Mouse (Mus musculus) testis, postnatal 14 days (tissue): ENCODE results near the gene Hipk1.
"Not testable (repeated sequence)": the region's sequence is repeated elsewhere in the genome, so short reads cannot be mapped to it uniquely, and the experiment has no call there.

Source experiments
- DNase-seq: peaks from one replicate; pipeline ENCODE4 v3.0.0; 2021; ENCODE audit warnings: low spot score

Hipk1 gene

DNA sequence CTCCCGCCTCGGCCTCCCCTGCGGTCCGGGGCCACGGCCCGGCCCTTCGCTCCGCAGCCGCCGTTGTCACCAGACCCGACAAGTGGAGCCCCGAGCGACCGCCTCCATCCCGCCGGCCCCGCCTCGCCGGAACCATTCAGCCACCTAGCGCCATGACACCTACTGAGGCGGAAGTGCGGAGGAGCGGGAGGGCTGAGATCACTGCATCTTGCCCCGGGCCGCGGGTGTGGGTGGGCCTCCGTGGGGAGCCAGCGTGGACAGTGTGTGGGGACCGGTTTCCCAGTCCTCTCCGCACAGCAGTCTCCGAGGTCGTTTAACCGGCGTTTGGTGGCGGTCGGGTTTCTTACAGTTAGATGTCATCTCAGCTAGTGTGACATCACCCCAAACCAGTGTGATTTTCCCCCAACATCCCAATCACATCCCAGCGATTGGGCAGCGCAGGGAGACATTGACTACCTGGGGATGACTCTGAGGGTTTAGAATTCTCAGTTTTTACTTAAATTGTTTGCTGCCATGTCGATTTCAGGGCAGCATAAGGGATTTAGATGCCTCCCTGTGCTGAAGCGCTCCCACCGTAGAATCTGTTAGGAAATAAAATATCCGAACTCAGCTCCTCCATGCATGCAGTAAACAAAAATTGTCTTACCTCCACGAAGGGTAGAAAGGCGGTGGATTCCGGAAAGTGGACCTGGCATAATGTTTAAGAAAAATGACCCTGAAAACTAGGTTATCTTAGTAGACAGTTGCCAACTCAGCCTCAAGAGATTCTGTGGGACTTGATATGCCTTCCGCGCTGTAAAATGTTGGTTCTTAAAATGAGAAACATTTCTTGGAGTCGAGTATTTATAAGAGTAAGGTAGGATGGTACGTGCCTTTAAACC lies at the start of gene Hipk1:
Gene Hipk1, minus strand, starts transcription at position 334 of the 881 bp plus-strand sequence.
- DNase-seq: peak; percentile 92

DNA sequence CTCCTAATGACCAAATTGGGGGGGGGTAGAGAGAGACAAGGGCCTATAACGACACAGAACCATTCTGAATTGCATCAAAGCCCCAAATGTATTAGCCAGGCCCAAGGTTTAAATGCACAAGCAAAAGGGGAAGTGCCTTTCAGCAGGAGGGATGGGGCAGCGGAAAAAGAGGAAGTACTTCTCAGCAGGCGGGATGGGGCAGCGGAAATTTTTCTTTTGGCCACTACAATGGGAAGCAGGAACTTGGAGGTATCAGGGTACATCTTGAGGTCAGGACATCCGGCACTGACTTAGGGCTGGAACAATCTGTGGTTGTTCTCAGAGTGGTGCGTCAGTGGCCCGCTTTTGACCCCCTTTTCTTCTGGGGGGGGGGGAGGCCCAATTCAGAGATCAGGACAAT lies 49.6 kb upstream of the Hipk1 start:
- DNase-seq: not testable (repeated sequence)

DNA sequence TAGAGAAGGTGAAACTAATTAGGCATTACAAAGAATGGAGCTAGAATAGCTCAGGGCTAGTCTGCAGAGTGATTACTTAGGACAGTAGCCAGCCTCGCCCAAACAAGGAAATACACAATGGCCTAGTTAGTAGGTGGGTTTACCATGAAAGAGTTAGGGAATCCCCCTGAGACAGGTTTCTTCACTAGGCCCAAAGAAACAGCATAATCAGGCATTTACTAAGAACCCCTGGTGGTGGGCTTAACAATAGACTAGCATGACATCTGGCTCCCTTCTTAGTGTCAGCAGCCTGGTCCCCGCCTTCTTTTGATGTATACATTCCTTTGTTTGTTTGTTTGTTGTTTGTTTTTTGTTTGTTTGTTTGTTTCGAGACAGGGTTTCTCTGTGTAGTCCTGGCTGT lies 48.8 kb upstream of the Hipk1 start:
- not testable (repeated sequence) for DNase-seq

DNA sequence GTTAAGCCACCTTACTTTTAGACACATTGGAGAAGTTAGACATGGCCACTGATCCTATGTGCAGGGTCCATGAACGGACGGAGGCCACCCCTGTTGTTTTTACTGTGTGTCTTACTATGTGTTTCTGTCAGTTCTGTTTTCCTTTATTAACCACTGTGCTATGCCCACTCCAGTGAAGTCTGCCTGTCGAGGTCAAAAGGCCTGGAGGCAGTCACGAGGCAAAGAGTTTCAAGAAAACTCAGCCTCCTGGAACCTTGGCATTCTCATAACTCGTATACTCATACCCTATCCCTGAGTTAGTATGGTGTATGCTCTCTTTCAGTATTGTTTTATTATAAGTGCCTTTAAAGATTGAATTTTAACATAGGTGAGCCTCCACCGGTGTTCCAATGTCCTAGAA lies 48.3 kb upstream of the Hipk1 start:
- no peak for DNase-seq

DNA sequence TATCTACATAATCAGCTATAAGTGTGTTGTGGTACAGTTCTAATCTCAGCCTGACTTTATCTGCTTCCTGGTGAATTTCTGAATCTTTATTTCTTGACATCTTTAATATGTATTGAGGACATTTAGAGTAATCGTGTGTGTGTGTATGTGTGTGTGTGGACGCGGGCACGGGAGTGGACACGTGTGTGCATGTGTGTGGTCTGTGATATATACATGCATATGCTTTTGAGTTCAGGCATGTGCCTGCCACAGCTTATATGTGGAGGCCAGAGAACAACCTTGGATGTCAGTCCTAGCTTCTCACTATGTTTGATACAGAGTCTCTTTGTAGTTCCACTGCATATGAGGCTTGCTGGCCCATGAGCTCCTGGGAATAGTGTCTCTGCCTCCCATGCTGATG lies 45.1 kb upstream of the Hipk1 start:
- DNase-seq: no peak

DNA sequence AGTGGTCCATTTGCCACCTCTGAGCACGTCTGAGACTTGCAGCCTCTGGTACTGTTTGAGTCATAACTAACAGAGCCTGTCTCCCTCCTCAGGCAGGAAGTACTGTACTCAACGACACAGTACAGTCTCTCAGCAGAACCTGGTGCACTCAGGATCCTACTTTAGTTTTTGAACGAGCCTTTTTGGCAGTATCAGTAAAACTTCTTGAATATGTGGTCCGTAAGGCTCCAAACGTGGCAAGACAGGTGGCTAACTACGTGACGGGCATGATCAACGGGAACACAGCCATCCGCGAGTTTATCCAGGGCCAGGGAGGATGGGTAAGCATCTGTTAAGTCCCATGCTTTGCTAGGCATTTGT lies 44.6 kb upstream of the Hipk1 start:
- DNase-seq: no peak

DNA sequence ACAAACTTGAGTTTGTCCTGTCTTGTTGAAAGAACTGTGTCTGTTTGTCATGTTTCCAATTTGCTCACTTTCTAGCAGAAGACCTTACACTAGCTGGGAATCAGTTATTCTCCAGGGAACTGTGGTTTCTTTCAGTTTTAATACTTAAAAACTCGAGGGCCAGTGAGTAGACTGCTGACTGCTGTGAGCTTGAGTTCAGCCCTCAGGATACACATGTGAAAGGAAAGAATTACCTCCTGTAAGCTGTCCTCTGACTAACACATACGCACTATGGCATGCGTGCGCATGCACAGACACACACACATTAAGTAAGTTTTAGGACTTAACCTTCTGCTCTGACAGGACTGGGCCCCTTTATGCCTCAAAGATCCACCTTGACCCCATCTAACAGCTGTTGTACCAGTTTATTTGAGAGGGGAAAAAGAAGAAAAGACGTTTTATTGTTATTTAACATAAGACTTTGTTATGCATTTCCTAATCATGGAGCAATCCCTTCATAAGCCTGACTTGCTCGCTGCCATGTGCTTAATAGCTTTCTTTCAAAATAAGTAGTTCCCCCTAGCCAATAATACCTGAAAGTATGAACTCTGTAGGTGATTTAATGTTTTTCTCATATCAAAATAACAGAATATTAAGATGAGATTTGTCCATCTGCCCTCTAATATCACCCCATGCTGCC lies 44.0 kb upstream of the Hipk1 start:
- DNase-seq: no peak

DNA sequence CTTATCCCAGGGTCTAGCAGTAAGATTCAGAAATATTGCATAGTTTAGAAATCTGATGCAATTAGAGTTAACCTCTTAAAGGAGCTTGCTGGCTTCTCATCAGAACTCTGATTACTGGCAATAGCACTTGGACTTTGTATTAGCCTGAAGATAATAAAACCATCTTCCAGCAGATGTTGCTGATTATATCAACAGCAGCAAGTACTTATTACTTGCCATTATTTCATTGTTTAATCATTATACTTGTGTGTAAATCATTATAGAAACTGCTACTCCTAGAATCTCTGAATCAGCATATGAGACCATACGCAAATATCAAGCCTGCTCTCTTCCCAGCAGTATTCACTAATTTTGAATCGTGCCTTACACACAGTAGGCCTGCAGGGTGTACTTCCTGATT lies 42.6 kb upstream of the Hipk1 start:
- no peak for DNase-seq

DNA sequence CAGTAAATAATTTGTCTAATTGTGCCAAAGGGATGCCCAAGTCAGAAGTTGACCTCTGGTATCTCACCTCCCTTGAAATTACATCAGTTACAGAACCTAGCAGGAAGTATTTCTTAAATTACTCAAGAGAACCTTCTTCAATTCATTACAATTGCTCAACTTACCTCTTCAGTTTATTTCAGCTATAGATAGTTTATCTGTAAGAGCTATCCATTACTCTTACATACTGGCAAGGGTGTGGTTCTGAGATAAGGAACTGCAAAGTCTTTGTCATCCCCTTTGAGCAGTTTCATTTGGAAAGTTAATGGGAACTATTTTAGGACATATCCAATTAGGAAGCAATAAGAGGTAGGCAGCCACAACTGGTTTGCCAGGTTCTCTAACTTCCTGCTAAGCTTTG lies 41.1 kb upstream of the Hipk1 start, which contains the start of gene Bcl2l15:
Gene Bcl2l15, plus strand, starts transcription at position 176 of the 400 bp plus-strand sequence.
- no peak for DNase-seq

DNA sequence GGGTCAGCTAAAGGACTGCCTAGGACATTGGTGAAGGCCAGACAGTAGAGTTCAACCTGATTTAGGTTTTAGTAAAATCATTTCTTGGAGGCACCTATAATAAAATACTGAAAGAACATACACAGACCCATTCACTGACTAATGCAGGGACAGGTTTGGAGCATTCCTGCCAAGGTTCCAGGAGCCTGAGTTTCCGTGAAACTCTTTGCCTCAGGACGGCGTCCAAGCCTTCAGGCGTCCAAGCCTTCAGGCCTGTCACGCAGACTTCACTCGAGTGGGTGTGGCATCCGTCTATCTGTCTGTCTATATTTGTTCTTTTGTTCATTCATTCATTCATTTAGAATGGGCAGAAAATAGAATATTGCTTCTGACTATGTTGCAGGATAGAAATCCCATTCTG lies 39.8 kb upstream of the Hipk1 start:
- DNase-seq: no peak

DNA sequence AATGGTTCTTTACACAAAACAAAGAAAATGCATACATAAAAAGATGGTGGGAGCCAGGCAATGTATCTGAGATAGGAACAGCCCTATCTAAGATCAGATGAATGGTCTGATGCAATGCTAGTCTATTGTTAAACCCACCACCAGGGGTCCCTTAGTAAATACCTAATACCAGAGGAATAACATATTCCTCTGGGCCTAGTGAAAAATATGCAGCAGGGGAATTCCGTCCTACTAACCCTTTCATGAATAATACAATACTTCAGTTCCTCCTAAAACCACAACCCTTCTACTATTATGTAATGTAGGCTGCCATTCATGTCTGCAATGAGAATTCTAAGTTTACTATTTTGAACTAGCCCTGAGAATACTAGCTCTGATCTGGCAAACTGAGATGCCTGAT lies 39.3 kb upstream of the Hipk1 start:
- not testable (repeated sequence) for DNase-seq

DNA sequence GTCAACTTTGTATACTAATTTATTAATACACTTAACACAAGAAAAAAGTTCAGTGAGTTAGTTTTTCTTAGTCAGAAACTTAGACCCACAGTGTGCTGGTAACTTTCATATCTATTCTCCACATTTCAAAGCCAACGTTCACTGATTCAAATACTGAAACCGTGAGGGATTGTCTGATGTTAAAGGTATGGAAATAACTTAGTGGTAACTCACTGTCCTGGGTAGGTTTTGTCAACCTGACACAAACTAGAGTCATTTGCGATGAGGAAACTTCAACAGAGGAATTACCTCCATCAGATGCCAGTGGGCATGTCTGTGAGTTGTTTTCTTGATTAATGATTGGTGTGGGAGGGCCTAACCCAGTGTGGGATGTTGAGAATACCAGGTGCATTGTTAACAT lies 37.7 kb upstream of the Hipk1 start:
- no peak for DNase-seq

DNA sequence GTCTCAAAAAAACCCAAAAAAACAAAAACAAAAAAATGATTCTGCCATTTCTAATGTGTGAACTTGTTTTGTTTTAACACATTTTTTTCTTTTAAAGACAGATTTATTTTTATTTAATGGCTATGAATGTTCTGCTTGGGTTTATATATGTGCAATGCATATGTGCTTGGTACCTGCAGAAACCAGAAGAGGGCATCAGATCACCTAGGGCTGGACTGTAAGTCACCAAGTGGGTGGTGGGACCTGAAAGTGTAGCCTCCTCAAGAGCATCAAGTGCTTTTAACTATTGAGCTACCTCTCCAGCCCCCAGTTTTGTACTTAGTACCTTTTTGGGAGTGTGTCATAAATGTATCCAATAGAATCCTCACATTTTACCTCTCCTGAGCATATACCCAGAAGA lies 36.2 kb upstream of the Hipk1 start:
- DNase-seq: no peak

DNA sequence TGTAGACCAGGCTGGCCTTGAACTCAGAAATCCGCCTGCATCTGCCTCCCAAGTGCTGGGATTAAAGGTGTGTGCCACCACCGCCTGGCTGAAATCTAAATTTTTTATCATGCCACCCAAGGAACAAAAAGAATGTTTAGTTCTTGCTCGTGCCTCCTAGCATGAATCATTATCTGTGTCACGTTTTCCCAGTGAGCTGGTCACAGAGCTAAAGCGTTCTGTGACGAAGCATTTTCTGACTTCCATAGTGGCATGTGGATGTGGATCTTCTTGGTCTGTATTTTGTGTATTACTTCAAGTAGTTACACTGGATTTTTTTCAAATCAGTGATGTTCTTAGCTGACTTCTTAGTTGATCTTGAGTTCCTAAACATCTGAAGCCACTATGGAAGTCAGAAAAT lies 19.6 kb upstream of the Hipk1 start:
- DNase-seq: no peak

DNA sequence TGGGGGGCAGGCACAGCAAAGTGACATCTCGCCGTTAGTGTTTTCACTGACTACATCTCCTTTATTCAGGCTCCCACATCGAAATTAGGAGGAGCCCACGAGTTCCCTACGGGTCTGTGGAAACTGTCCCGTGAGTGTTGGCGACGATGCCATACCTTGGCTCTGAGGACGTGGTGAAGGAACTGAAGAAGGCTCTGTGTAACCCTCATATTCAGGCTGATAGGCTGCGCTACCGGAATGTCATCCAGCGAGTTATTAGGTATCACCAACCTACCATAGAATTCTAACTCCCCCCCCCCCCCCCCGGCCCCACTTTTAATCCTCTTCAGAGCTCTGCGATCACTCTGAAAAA lies 18.4 kb upstream of the Hipk1 start:
- DNase-seq: no peak

DNA sequence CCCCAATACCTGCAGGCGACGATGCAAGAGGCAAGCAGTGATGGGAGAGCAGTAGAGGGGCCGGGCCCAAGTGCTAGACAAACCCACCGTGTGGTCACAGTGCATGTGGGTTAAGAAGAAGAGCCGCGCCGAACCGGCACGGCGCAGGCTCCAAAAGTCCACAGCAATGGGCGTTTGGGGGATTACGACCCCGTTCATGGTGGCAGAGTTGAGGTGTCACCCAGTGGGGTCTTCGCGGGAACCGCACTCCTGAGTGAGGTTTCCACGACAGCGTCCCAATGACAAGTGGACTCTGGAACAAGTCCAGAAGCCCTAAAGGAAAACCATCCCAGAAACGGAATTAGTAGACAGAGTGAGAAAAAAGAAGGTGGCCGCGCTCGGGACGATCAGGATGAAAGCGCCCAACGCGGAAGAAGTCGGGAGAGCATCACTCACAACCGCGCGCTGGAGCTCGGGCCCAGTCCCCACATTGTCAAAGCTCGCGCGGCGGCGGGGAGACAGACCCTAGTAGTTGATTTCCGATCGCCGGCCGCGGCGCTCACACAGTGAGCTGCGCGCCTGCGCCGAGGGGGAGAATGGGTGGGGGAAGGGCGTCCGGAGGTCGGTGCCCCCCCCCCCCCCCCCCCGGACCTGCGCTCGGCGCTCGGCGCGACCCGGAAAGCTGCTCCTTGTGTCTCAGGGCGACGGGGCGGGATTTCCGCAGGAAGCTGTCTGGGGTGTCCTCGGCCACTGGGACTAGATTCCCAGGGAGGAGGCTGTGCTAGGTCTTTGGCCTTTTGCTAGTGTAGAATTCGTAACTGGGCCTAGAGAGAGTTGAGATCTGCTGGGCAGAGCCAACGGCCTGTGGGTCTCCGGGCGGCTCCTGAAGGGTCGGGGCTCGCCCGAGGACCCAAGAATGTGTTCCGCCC lies 17.8 kb upstream of the Hipk1 start, which contains the start of the genes Dclre1b, Ap4b1 and Gm43064:
Gene Dclre1b, minus strand, starts transcription at position 554 of the 908 bp plus-strand sequence.
Gene Ap4b1, plus strand, starts transcription at position 630 of the 908 bp plus-strand sequence.
Gene Gm43064, plus strand, starts transcription at position 683 of the 908 bp plus-strand sequence.
- peak; percentile 91 for DNase-seq

DNA sequence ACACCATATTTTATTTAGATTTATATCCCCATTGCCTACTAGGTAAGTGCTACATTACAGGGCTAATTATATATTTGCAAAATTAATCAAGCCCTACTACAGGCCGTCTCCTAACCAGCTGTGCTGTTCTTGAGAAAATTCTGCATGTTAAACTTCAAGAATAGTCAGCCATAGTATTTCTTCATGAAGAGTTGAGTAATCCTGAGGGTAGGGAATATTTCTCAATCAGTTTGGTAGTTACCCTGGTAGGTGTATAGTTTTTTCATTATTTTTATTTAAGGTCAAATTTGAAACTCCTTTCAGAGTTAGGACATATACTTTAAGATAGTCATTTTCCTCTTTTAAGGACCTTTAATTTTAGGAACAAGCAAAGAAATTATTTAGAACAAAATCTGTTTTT lies 14.3 kb upstream of the Hipk1 start:
- no peak for DNase-seq

DNA sequence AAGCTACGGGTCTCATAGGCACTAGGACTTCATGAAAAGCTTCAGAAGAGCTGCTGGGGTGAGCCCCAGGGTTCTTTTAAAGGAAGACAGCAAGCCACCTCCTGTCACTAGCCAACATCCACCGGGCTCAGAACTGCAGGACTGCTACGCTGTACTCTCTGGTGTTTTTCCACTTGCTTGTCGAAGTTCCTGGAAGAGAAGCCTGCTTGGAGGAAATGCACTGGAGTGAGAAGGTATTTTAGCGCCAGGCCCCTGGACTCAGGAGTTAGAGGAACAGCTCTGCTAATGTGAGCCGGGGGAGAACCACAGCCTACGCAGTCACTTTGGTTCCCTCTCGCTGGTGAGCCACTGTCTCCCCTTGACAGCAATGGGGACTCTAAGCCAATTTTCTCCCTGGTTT lies 11.5 kb upstream of the Hipk1 start:
- no peak for DNase-seq

DNA sequence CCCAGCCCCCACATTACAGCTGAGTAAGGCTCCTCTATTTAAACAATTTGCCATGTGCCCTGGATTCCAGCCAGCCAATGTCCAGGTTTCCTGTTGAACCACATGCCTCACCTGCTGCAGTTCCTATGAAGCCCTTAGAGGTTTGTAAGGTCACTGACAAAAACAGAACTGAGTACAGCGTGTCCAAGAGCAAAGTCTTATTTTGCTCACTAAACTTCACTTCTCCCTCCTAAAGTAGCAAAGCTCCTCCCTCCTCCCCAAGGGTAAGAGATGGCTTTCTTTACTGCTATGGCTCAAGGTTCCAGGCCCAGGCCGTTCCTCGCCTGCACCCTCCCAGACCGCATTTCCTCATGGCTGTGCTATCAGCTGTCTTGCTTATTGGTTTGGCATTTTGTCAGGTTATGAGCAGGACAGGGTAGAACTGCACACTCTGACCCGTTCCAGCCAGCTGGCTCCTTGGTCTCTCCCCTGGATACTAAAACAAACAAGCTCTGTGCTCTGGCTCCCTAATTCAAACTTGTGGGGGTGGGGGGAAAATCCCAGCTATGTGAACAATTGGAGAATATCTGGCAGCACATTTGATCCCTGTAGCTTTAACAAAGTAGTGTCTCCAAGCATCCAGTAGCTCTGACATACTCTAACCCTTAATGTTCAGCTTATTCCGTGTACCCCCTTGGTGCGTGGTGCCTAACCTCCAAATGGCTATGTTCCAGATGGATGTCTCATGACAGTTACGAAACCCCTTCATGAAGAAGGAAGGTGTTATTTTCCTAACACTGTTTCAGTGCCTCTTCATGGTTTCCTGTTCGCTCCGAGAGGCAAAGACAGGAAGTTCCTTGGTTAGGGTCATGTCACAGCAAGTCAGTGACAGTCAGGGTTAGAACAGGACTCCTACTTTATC lies 10.5 kb upstream of the Hipk1 start:
- peak; percentile 86 for DNase-seq

DNA sequence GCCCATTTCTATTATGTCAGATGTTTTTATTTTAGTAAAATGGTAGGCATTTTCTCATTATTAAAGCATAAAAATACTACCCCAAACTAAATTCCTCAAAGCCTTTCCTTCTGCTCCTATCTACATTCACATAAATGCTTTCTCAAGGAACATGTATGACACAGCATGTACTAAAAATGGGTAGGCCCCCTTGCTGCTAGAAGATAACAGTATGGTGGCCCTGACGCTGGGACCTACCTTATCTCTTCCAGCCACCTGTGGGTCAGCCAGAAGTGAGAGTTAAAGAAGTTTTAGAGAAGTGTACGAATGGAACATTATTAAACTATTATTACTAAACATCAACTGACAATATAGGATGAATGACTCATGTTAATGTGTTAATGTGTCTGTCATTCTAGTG lies 8.1 kb upstream of the Hipk1 start:
- DNase-seq: no peak

DNA sequence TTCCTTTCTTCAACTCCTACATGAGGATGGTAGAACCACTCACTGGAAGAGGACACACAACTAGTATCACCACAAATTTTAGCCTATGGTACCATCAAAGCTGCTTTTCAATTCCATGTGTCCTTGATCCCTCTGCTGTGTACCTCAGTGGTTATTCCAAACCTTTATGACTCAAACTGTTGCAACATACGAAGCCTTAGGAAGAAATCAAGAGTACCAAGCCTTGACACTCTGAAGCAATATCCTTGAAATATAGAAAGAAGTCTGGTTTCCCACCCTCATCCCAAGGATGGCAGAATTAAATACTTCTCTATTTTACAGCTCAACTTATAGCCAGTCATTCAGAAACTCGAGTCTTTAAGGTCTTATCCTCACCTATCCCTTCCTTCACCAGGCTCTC lies 5.0 kb upstream of the Hipk1 start:
- DNase-seq: no peak
